Mouse (Mus musculus) forelimb bud, embryonic 11.5 days (tissue): Measurements from ENCODE around the gene Sema5a.
"Not testable (repeated sequence)": the region's sequence is repeated elsewhere in the genome, so short reads cannot be mapped to it uniquely, and the experiment has no call there.

Source experiments
- DNase-seq: peaks from one replicate; pipeline ENCODE4 v3.0.0-alpha.2; 2012; ENCODE audit warnings: low read depth, low spot score

Gene Sema5a

DNA sequence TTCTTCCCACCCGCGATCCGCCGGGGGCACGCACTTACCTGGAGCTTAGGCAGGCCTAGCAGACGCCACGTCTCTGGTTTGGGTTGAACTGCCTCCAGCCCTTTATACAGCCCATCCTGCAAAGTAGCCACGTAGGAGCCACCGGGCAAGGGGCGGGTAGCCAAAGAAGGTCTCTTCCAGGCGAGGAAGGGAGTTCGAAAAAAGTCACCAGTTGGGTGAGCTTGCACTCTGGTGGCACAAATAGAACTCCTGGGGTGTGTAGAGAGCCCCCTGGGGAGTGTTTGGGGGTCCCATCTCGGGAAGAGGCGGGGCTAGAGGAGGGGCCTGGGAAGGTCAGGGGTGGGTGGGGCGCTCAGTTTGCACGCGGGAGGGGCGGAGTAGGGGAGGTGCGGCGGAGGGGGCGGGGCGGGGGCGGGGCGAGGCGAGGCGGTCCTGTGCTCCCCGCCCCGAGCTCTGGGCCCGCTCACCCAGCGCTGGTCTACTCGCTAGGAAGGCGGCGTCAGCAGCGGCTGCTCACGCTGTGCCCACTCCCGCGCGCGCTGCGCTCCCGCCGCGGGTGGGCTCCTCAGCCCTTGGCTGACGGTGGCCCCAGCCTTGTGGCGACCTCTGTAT, at the start of gene Sema5a:
Gene Sema5a, plus strand, starts transcription at position 467 of the 612 bp plus-strand sequence.
- peak; percentile 75 for DNase-seq

DNA sequence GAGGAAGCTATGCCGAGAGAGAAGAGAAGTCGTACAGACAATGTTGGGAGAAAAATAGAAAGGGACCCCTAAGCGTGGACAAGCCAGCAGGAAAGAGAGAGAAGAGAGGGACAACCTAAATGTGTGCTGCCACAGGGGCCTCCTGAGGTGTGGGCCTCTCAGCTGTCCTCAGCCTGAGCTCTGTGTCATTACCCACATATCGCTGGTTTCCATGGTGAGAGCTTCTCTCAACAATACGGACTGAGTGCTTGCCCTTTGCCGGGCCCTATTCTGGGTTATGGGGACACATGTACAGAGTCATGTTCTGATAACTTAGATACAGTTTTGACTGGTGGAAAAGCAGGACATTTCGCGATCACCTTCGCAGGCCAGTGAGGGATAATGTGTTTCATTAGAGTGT, 46.5 kb upstream of the Sema5a start:
- peak; percentile 14 for DNase-seq

DNA sequence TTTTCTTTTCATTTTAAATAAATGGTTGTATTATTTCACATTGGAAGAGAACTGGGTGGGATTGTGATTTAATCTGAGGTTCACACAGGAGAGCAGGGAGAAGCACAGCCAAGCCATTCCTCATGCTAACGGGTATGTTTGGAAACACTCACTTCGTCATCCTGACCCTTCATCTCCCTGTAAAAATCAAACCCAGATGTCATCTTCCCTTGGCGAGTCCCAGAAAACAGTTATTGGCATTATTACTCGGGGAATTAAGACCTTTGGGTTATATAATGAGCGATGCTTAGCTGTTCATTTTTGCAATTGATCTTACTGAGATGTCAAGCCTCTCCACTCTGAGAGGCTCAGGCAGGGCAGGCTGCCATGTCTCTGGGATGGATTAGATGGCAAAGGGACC, 46.0 kb upstream of the Sema5a start:
- DNase-seq, result peak; percentile 59

DNA sequence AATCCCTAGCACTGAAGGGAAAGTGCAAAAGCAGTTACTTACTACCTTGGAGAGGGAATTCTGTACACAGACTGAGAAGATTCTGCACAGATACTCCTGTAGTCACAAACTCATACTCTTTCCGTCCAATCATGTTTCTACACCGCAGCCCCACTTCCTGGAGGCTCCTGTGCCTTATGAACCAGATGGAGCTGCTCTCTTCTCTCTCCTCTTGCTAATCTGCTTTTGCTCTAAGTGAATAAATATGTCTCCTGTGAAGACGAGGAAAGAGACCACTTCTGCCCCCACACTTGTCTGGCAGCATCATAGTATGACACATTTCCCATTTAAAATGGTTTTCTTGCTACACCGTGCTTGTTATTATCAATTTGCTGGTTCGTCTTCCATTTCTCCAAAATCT, 41.4 kb upstream of the Sema5a start:
- DNase-seq, result no peak

DNA sequence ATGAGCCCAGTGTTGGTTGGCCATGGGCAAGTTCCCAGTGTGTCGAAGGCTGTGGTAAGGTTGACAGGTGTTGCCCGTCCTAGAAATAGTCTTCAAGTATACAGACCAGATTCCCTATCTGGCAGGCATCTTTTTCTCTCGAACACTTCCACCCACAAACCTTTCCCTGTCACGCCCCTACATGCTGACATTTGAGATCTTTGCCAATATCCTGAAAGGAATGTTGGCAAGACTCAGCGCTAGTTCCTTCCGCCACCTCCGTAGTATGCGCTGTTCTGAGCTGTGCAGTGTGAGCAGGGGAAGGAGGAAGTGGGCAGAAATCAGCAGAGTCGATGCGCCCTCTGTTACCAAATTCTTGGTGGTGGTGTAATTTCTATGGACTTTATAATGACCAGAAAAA, 39.7 kb upstream of the Sema5a start:
- no peak for DNase-seq

DNA sequence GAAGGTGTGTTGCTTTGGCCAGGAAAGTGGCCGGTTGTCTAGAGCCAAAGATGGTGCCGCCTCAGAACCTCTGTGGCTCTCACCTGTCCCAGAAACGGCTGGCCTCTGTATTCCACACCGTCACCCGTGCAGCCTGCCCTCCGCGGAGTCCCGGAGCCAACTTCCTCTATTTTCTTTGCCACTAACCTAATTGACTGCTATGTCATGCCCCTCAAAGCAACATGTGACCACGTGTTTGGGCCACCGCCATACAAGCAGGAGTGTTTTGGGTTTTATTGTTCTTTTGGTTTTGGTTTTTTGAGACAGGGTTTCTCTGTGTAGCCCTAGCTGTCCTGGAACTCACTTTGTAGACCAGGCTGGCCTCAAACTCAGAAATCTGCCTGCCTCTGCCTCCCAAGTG, 29.9 kb upstream of the Sema5a start:
- not testable (repeated sequence) for DNase-seq

DNA sequence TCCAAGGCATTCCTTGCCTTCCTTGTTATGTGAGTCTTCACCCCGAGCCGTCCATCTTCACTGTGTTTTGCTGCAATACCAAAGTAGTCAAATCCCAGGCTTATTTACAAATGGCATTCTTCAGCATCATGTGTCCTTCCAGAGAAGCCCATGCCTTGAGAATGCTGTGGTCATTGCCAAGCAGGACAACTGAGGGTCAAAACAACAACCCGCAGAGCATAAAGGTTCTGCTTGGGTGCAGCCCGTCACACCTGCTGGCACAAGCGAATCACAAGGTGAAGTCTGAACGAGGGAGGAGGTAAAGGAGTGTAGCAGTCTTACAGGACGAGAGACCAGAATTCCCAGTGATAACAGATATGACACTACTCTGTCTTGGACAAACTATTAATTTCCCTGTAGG, 21.6 kb upstream of the Sema5a start:
- DNase-seq, result no peak

DNA sequence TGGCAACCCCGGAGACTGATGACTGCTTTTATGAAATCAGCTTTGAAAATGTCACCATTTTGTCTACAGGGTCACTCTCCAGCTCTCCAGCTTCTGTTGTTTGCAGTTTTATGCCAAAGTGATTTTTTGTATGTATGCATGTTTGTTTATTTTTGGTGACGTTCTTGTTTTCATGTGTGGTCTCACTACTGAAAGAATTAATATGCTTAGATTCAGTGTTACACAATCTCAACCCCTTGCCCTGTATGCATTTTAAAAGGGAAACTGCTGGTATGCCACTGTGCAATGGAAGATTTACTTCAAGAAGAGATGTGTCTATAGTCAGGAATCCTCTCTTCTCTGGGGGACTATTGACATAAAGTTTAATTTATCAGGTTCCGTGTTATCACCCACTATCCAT, 19.2 kb upstream of the Sema5a start:
- no peak for DNase-seq

DNA sequence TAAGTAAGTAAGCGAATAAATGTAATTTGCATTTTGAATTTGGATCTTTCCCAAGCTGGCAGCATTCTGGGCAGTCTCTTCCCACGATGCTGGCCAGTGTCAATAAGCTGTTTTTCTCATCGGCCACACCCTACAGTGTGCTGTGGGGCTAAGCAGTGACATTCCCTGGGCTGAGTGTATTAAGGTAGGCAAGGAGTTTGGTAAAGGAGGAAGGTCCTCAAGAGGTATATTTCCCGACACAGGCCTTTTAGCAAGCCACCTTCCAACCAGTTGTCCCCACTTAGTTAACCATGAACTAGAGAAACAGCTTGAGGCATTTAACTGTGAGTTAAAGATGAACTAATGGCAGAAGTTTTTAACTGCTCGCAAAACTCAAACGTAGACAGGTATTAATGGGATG, 18.2 kb upstream of the Sema5a start:
- no peak for DNase-seq

DNA sequence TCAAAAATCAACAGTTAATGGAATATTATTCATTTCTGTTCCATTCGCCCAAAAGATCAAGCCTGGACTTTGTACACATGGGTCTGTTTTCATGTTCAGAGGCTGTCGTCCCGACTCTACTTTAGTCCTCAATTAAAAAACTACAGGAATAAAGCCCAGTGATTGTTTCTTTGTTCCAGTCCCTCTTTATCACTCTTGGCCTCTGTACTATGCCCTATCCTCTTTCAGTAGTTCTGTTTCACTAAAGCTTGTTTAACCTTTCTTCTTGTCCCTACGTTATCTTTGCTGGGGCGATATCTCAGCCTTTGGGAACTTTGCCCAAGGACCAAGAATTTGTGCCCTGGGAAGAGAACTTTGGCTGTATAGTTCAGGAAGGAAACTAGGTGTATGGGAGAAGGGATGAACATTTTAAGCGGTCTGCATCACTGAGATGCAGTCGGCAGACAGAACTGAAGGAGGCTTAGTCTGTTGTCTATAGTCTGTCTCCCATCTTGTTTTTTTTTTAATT, 17.7 kb upstream of the Sema5a start:
- no peak for DNase-seq

DNA sequence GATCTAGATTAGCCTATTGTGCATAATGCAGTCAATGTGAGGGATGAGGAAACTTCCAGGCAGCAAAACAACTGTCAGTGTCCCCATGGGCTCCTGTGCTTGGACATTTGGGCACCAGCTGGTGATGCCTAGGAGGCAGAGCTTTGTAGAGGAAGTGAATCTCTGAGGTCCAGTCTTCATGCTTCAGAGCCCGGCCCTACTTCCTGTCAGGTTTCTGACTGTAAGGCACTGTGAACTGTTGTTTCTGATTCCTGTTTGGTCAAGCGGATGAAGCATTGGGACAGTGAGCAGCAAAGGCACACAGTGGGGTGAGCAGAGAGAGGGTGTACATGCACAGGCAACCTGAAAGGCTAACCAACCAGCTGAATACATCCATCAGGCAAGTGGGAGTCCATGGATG, 14.5 kb upstream of the Sema5a start:
- no peak for DNase-seq

DNA sequence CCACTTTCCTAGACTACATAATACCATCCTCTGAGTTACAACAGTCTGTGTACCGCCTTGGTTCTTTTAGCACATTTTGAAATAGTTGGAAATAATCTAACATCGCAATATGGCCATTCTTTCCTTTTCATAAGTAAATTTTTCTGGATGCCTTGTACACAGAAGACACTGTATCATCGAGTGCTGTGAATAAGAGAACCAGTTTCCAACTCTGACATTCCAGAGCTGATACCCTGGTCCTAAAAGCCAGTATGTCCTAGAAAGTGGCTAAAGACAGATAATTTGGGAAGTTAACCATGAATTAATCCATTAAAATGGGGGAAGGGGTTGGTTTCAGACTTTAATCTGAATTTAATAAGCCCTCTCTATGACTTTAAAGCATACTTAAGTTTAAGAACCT, 12.4 kb upstream of the Sema5a start:
- DNase-seq, result no peak

DNA sequence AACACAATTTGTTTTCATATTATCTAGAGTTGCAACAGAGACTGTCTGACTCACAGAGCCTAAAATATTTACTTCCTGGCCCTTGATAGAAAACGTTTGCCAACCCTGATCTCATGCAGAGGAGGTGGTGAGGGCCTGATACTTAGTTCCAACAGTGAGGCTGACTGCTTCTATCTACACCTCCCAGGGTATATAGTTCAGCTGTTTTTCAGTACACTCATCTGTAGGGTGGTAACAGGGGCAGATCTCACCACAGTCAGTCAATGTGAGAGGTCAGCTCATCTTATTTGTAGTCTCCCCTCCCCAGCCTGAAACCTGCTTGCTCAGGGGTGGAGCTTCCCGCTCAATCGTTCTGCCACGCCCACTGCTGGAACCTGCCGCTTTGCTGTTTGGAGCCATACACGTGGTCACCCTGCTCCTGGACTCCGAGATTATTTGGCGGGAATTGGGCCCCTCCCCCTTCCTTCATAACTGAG, 11.9 kb upstream of the Sema5a start:
- not testable (repeated sequence) for DNase-seq

DNA sequence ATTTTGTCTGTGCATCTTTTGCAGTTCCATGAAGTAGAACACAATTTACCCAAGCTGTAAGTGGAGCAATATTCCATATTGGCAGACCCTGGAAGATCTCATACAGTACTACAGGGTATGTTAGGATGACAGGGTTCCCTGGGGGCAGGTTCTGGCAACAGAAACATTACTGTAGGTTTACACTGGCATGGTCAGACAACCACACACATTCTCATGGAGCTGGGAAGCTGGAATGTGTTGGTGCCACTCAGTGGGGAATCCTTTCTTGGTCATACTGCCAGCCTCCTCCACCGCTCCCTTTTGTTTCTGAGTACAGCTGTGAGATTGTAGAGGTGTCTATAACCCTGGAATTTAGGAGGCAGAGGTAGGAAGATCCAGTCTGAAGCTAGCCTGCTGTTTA, 11.2 kb upstream of the Sema5a start:
- no peak for DNase-seq

DNA sequence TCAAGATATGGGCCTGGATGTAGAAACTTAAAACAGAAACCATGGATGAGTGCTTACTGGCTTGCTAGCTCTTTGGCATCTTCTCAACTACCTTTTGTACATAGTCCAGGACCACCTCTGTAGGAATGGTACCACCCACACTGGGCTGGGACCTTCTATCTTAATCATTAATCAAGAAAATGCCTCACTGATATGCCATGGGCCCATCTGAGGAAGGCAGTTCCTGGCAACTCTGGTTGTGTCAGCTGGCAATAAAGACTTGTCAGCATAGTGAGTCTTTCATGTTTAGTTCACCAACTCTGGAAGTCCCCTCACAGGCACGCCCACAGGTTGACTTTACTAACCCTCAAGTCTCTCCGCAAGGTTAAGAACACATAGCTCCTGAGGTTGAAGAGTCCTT, 5.5 kb upstream of the Sema5a start:
- no peak for DNase-seq

DNA sequence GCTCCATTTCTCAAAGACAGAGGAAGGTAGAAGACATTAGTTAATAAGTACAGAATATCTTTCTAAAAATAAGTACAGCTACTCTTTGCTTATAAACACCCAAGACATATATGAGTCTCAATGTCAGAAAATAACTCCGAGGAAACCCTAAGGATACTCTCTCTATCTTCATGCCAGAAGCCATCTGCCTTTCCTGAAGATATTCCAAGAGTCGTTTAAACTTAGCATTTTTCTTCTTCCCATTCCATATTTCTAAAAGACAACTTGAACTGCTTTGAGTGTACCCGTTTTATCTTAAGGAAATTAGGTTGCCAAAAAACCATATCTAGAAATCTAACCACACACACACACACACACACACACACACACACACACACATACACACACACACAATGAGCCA, 4.5 kb upstream of the Sema5a start:
- no peak for DNase-seq

DNA sequence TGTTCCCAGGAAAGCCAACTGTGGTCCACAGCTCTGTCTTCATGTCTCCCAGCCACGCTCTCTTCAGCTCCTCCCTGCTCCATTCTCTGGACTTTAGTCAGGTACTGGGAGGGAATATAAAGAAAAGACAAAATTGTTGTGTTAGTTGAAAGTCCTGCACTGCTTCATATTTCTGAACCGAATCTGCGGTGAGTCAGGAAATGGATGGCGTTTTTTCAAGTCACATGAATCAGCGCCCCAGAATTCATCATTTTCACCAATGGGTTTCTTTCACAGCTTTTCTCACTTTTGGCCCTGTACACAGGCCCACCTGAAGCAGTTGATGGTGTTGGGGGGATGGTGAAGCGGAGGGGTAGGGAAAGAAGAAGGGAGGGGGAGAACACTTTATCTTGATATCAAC, 2.9 kb upstream of the Sema5a start:
- no peak for DNase-seq

DNA sequence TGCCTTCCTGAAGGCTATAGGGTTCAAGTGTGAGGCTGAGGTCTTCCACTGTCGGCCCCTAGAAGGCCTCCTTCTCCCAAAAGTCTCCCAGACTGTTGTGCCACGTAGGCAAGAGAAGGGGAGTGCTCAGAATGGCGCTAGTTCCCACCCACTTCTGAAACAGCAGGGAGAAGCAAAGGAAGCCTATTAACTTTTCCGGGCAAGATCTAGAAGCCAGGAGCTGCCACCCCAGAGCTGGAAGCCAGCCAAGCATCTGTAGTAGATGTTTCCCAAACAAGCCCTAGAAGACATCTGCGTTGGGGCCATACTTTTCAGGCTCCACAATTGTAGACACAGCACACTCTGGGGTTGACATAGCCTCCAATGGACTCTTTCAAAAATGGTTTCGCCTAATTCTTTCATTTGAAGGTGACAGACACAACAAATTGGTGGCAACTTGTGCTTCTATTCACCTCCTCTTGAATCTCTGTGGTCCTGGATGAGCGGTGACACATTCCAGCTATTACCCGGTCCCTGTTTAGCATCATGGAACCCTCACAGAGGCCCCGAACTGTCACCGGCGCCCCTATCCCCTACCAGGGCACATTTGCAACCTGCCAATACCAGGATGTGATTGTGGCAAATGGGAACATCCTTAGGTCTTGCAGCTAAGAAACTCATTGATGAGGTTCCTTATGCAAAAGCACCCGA, 1.4 kb upstream of the Sema5a start:
- DNase-seq, result peak; percentile 39

DNA sequence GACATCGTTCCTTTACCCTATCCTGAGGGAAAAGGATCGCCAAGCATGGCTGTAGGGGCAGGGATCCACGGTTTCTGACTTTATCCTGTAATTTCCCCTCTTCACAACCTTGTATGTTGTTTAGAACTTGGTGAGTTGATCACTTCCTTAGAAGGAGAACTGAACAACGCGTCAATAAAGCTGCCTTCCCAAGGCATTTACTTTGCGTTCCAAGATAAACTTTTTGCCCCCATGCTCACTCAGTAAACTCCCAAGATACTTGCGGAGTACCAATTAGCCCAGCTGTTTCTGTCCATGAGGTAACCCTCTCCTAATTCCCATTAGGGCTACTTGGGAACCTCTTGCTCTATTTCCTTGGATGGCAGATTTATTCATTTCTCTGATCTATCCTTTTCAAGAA, 786 bp upstream of the Sema5a start:
- DNase-seq, result peak; percentile 20

DNA sequence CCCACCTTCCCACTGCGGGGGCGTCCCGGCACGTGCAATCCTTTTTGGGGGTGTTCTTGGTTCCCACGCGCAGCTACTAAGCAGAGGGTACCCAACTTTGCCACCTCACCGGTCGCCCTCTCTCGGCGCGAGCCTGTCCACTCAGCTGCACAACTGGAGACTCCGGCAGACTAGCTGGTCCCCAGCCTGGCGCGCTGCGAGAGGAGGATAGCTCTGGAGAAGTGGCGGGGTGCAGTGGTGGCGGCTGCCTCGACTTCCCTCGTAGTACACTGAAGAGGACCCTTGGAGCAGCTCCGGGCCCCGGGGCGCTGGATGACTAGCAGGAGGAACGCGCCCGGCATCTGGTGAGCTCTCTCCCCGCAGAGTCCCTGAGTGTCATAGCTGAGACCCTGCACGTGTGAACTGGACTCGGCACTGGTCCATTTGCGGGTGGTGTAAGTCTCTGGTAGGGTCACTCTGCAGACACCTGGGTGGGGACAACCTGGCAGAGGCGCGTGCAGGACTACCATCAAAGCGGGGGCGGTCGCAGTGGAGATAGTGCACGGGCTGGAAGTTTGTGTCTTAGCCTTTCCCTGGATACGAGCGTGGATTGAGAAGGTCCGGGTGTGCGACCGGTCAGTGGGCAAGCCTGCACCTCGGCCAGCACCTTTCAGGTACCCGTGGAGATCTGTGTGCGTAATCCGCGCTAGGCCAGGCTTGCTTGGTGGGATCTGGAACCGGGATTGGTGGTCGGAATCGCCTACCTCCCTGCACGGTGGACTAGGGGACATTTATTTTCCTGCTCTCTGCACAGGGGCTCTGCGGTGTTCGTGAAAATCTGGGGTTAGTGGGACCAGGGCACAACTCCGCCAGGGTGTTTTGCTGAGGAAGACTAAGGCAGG, 586 bp downstream of the Sema5a start:
- no peak for DNase-seq

DNA sequence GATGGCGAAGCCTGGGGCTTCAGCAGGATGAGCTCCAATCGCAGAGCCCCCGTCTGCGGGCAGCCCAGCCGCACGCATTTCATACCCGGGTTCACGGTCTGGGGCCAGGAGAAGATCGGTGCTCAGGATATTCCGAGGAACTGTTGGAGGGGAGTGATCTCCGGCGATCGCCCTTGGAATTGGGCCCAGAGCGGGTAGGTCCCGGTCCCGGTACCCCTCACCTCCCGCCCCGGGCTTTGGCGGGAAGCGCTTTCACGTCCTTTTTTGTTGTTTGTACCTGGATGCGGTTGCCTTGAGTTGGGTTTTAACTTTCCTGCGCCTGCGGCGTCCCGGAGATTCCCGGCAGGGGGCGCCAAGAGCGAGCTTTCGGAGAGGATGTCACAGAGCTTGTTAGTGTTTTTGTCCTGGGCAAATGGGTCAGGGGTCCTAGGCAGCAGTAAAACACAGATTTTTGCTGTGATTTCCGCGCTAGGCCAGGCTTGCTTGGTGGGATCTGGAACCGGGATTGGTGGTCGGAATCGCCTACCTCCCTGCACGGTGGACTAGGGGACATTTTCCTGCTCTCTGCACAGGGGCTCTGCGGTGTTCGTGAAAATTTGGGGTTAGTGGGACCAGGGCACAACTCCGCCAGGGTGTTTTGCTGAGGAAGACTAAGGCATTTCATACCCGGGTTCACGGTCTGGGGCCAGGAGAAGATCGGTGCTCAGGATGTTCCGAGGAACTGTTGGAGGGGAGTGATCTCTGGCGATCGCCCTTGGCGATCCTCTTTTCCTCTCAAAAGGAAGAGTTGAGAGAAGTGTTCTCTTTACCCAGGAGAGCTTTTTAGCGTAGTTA, 1.4 kb downstream of the Sema5a start:
- DNase-seq, result peak; percentile 92
